Mouse (Mus musculus) C2C12 (cell line): ENCODE measurements around the gene 1700001C02Rik. TPM values are rescaled to one million over a fixed set of nuclear protein-coding genes. Genes with fewer than 3 reads are reported as not detected.

Source experiments
- H3K27me3 ChIP-seq: one replicate; pipeline ENCODE4 v1.6.1; 2011; ENCODE audit not compliant: control insufficient read depth, insufficient read depth, insufficient read length
- H3K36me3 ChIP-seq: one replicate; pipeline ENCODE4 v1.6.1; 2011; ENCODE audit not compliant: control insufficient read depth, insufficient read depth
- H3K4me3 ChIP-seq: one replicate; pipeline ENCODE4 v1.5.1; 2011; ENCODE audit warnings: mild to moderate bottlenecking, control low read depth; ENCODE audit not compliant: poor library complexity, insufficient read depth, severe bottlenecking
- H3K79me2 ChIP-seq: one replicate; pipeline ENCODE4 v1.6.1; 2011; ENCODE audit not compliant: control insufficient read depth, insufficient read depth
- H3K79me3 ChIP-seq: one replicate; pipeline ENCODE4 v1.6.1; 2011; ENCODE audit warnings: low read depth, control low read depth
- H3ac ChIP-seq: one replicate; pipeline ENCODE3; 2011; ENCODE audit warnings: low read depth; ENCODE audit not compliant: control insufficient read depth, insufficient read length
- CEBPB ChIP-seq: IDR thresholded peaks from one replicate; pipeline ENCODE4 v1.6.1; 2011; ENCODE audit warnings: low read depth, mild to moderate bottlenecking, control low read depth, moderate library complexity
- CTCF ChIP-seq: IDR thresholded peaks from one replicate; pipeline ENCODE4 v1.5.1; 2011; ENCODE audit not compliant: control insufficient read depth, insufficient read depth, insufficient read length
- FOSL1 ChIP-seq: IDR thresholded peaks from one replicate; pipeline ENCODE4 v1.8.0; 2011; ENCODE audit warnings: mild to moderate bottlenecking, low read length; ENCODE audit not compliant: poor library complexity, insufficient read depth, severe bottlenecking
- MAX ChIP-seq: IDR thresholded peaks from one replicate; pipeline ENCODE4 v1.6.1; 2011; ENCODE audit warnings: mild to moderate bottlenecking, control low read depth
- MYOD1 ChIP-seq: IDR thresholded peaks from one replicate; pipeline ENCODE4 v1.6.1; 2011; ENCODE audit warnings: low read depth; ENCODE audit not compliant: control insufficient read depth, insufficient read length
- MYOG ChIP-seq: IDR thresholded peaks from one replicate; pipeline ENCODE4 v1.6.1; 2011; ENCODE audit not compliant: control insufficient read depth, insufficient read length; ENCODE audit errors: extremely low read depth
- USF1 ChIP-seq: IDR thresholded peaks from one replicate; pipeline ENCODE4 v1.6.1; 2011; ENCODE audit warnings: low read depth, mild to moderate bottlenecking, control low read depth, moderate library complexity
- polyA plus RNA-seq: library from polyadenylated mRNA; unstranded; fragments of >200 nt; fragmentation: generic; extraction: Trizol; gene quantifications from one replicate; pipeline ENCODE4 v1.2.1, GENCODE M21; 2012; ENCODE audit warnings: missing spikeins

1700001C02Rik gene
- polyA plus RNA-seq, 1 experiment = not detected

GRCm38 (mm10) chr5:30440308-30440906 lies 25.4 kb upstream of the 1700001C02Rik start:
- Histone ChIP-seq H3K79me2 (no peaks in the 10 kb centered on the region), H3ac (no peak overlapping the region), H3K79me3 (no peaks in the 10 kb centered on the region), H3K27me3 (peaks cover 58% of the 10 kb centered on the region), H3K4me3 (no peak overlapping the region), H3K36me3 (no peaks in the 10 kb centered on the region)
- TF ChIP-seq USF1 (no peak), FOSL1 (no peak), MAX (no peak), MYOD1 (no peak), MYOG (no peak), CTCF (no peak), CEBPB (no peak)

GRCm38 (mm10) chr5:30442196-30442595 lies 23.7 kb upstream of the 1700001C02Rik start:
- TF ChIP-seq MAX (no peak), FOSL1 (no peak), CTCF (no peak), MYOG (no peak), USF1 (no peak), MYOD1 (no peak), CEBPB (no peak)

GRCm38 (mm10) chr5:30444327-30444895 lies 21.4 kb upstream of the 1700001C02Rik start:
- H3K4me3 ChIP-seq = no peak overlapping the region
- H3K36me3 ChIP-seq = no peaks in the 10 kb centered on the region
- H3K79me2 ChIP-seq = no peaks in the 10 kb centered on the region
- no peak overlapping the region for H3ac ChIP-seq
- no peak for TF ChIP-seq USF1
- TF ChIP-seq MAX = no peak
- TF ChIP-seq CTCF = no peak
- TF ChIP-seq FOSL1 = no peak
- TF ChIP-seq MYOG = no peak
- TF ChIP-seq MYOD1 = no peak
- peaks cover 47% of the 10 kb centered on the region for H3K27me3 ChIP-seq
- no peaks in the 10 kb centered on the region for H3K79me3 ChIP-seq

More at GRCm38 (mm10) chr5:30442196-30442595, 23.7 kb upstream of the 1700001C02Rik start:
- Histone ChIP-seq H3ac (no peak overlapping the region), H3K79me2 (no peaks in the 10 kb centered on the region), H3K27me3 (peaks cover 52% of the 10 kb centered on the region), H3K36me3 (no peaks in the 10 kb centered on the region), H3K79me3 (no peaks in the 10 kb centered on the region), H3K4me3 (no peak overlapping the region)

- H3ac ChIP-seq = no peak overlapping the region
- H3K27me3 ChIP-seq = peaks cover 68% of the 10 kb centered on the region
- no peak overlapping the region for H3K4me3 ChIP-seq
- no peaks in the 10 kb centered on the region for H3K79me3 ChIP-seq
- no peaks in the 10 kb centered on the region for H3K36me3 ChIP-seq
- no peaks in the 10 kb centered on the region for H3K79me2 ChIP-seq
- TF ChIP-seq MAX (no peak), USF1 (no peak), CEBPB (no peak), CTCF (no peak), MYOG (no peak), FOSL1 (no peak), MYOD1 (no peak)
Observed at GRCm38 (mm10) chr5:30456056-30456455, 9.8 kb upstream of the 1700001C02Rik start.

- Histone ChIP-seq H3K79me2 (no peaks in the 10 kb centered on the region), H3K36me3 (no peaks in the 10 kb centered on the region), H3K27me3 (peaks cover 82% of the 10 kb centered on the region), H3K4me3 (no peak overlapping the region), H3ac (no peak overlapping the region), H3K79me3 (no peaks in the 10 kb centered on the region)
- TF ChIP-seq CTCF = no peak
- TF ChIP-seq USF1 = no peak
- no peak for TF ChIP-seq FOSL1
- TF ChIP-seq MYOD1 = no peak
- no peak for TF ChIP-seq CEBPB
- TF ChIP-seq MAX = no peak
- no peak for TF ChIP-seq MYOG
Observed at GRCm38 (mm10) chr5:30460155-30460554, 5.7 kb upstream of the 1700001C02Rik start.

- H3K79me2 ChIP-seq = no peaks in the 10 kb centered on the region
- no peak within 1 kb of the TSS for H3K4me3 ChIP-seq
- no peak within 1 kb of the TSS for H3ac ChIP-seq
- no peaks in the 10 kb centered on the region for H3K79me3 ChIP-seq
- peaks cover 90% of the 10 kb centered on the region for H3K27me3 ChIP-seq
- TF ChIP-seq USF1 (no peak), FOSL1 (no peak), CTCF (no peak), CEBPB (no peak), MYOD1 (no peak), MAX (no peak), MYOG (no peak)
- H3K36me3 ChIP-seq = no peaks in the 10 kb centered on the region
Observed at GRCm38 (mm10) chr5:30461821-30462220, 4.0 kb upstream of the 1700001C02Rik start, which contains the start of gene Otof. Gene Otof (minus strand): TSS chr5:30461932.
